Mouse (Mus musculus): ENCODE measurements around the gene Car2. TPM values are rescaled to one million over a fixed set of nuclear protein-coding genes. Genes with fewer than 3 reads are reported as not detected.

Car2 gene
- total RNA-seq, 1 experiment from 2014 or later, result 627 TPM

- ATAC-seq (replicated peaks in 1 of 2; ENCODE audit: insufficient read depth in 1 of 2, low FRiP score in 2 of 2, low TSS enrichment in 1 of 2, low read depth in 1 of 2, poor library complexity in 2 of 2, severe bottlenecking in 2 of 2), result no peak
These were observed 11.7 kb downstream of the Car2 start for GRCm38 (mm10) chr3:14897770-14898169.

GRCm38 (mm10) chr3:14903380-14903779 is 17.3 kb downstream of the Car2 start:
- no peak for ATAC-seq (replicated peaks in 1 of 2; ENCODE audit: insufficient read depth in 1 of 2, low FRiP score in 2 of 2, low TSS enrichment in 1 of 2, low read depth in 1 of 2, poor library complexity in 2 of 2, severe bottlenecking in 2 of 2)

GRCm38 (mm10) chr3:14904165-14904564 is 18.1 kb downstream of the Car2 start:
- no peak for ATAC-seq (replicated peaks in 1 of 2; ENCODE audit: insufficient read depth in 1 of 2, low FRiP score in 2 of 2, low TSS enrichment in 1 of 2, low read depth in 1 of 2, poor library complexity in 2 of 2, severe bottlenecking in 2 of 2)

DNA sequence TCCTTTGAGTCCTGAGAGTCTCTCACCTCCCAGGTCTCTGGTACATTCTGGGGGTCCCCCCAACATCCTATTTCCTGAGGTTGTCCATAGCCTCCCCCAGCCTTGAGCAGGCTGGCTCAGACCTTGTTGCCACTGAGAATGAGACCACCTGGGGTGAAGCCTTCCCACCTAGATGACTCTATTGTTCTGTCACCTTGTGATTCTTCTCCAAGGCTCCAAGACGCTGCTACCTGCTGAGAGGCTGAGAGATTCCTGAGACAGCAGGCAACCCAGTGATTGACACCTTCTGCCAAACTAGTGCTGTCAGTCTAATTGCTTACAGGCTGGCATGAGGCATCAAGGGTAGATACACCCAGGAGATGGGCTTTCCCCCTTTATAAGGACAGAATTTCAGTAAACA is 21.2 kb downstream of the Car2 start:
- ATAC-seq (replicated peaks in 1 of 2; ENCODE audit: insufficient read depth in 1 of 2, low FRiP score in 2 of 2, low TSS enrichment in 1 of 2, low read depth in 1 of 2, poor library complexity in 2 of 2, severe bottlenecking in 2 of 2), result no peak

DNA sequence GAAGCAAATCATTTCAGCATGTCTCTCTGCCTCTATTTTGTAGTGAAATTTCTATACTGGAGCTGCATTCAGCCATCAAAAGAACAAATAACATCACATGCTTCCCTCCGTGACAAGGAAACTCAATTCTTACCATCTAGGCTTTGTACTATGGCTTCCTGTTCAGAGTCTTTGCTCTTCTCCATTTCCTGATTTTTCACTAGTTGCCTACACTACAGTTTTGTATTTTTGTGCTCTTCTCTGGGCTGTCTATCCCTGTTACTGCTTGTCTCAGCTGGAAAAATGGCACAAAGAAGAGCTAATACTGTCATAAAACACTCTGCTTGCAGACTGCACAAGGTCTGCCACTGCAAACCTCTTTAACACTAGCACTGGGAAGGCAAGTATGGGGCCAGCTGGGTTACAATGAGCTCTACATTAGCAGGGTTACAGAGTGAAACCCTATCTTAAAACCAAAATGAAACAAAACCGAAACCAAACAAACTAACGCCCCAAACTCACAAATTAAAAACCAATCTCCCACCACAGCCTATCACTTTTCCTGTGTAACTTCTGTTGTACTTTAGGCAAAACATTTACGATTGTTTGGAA is 26.0 kb downstream of the Car2 start:
- ATAC-seq (replicated peaks in 1 of 2; ENCODE audit: insufficient read depth in 1 of 2, low FRiP score in 2 of 2, low TSS enrichment in 1 of 2, low read depth in 1 of 2, poor library complexity in 2 of 2, severe bottlenecking in 2 of 2), result peak; percentile 32 to 42; a peak in 1 of 4 replicates

- no peak for ATAC-seq (replicated peaks in 1 of 2; ENCODE audit: insufficient read depth in 1 of 2, low FRiP score in 2 of 2, low TSS enrichment in 1 of 2, low read depth in 1 of 2, poor library complexity in 2 of 2, severe bottlenecking in 2 of 2)
These were observed 27.7 kb downstream of the Car2 start for GRCm38 (mm10) chr3:14913774-14914173.

GRCm38 (mm10) chr3:14915355-14915754 is 29.3 kb downstream of the Car2 start:
- ATAC-seq (replicated peaks in 1 of 2; ENCODE audit: insufficient read depth in 1 of 2, low FRiP score in 2 of 2, low TSS enrichment in 1 of 2, low read depth in 1 of 2, poor library complexity in 2 of 2, severe bottlenecking in 2 of 2), result peak; percentile 87 to 88

GRCm38 (mm10) chr3:14917261-14917660 is 31.2 kb downstream of the Car2 start:
- ATAC-seq (replicated peaks in 1 of 2; ENCODE audit: insufficient read depth in 1 of 2, low FRiP score in 2 of 2, low TSS enrichment in 1 of 2, low read depth in 1 of 2, poor library complexity in 2 of 2, severe bottlenecking in 2 of 2), result no peak

DNA sequence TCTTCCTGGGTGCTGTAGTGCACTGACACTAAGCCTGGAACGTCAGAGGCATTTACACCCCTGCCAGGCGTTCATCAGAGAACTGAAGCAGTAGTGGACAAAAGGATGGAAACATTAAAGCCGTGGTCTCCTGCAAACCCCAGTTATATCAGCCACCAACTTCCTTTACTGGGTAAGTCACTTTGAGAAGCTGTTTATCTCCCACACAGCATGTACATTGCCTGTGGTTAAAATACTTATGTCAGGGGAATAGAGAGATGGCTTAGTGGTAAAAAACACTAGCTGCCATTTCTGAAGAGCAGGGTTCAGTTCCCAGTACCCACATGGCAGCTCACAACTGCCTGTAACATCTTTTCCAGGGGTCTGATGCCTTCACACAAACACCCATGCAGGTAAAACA is 58.6 kb downstream of the Car2 start:
- ATAC-seq (replicated peaks in 1 of 2; ENCODE audit: insufficient read depth in 1 of 2, low FRiP score in 2 of 2, low TSS enrichment in 1 of 2, low read depth in 1 of 2, poor library complexity in 2 of 2, severe bottlenecking in 2 of 2), result peak; percentile 71 to 76

DNA sequence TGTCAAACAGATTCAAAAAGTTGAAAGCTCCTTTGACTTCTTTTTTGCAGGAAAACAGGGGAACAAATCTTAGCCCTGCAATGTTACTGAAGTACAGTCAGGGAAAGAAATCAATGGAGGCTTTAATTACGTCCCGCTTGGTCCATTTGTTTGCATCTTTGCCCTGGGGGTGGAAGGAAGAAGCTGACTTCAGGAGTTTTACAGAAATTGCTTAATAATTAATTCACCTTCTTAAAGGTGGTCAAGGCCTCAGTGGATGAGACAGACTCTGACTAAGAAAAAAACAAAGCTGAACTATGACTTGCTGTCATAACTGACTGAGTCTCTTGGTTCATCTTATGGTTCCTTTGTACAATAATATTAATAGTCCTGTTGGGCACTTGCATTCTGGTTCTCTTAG is 59.6 kb downstream of the Car2 start:
- ATAC-seq (replicated peaks in 1 of 2; ENCODE audit: insufficient read depth in 1 of 2, low FRiP score in 2 of 2, low TSS enrichment in 1 of 2, low read depth in 1 of 2, poor library complexity in 2 of 2, severe bottlenecking in 2 of 2), result no peak

- ATAC-seq (replicated peaks in 1 of 2; ENCODE audit: insufficient read depth in 1 of 2, low FRiP score in 2 of 2, low TSS enrichment in 1 of 2, low read depth in 1 of 2, poor library complexity in 2 of 2, severe bottlenecking in 2 of 2), result no peak
These were observed 62.2 kb downstream of the Car2 start for GRCm38 (mm10) chr3:14948067-14948800.

DNA sequence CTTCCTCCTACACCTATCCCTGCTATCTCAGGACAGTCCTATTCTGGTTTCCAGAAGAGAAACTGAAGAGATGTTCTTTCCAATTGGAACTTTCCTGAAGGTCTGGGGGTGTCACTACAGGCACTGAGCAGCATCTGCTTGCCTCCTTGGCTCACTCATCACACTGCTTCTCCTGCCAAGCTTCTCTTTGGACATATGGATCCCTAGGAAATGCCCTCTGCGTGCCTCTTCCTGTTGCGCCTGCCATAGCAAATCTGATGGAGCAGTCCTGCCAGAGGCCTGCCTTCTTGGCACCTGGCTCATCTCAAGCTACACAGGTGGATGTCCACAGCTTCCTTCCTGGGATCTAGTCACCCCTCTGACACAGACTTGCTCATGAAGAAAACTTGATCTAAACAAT is 64.0 kb downstream of the Car2 start:
- no peak for ATAC-seq (replicated peaks in 1 of 2; ENCODE audit: insufficient read depth in 1 of 2, low FRiP score in 2 of 2, low TSS enrichment in 1 of 2, low read depth in 1 of 2, poor library complexity in 2 of 2, severe bottlenecking in 2 of 2)

Other genes starting within 250 kb of the Car2 start
- 7.4 and 7.6 TPM in 2 replicates for gene Car13, start 244.5 kb upstream of the Car2 start, total RNA-seq (2017)
- gene Car1, start 77.9 kb upstream of the Car2 start, total RNA-seq (2017), result 60.2 and 327 TPM in 2 replicates
- gene Car3, start 22.8 kb upstream of the Car2 start, total RNA-seq (2017), result 7.9 and 14.9 TPM in 2 replicates